Mouse (Mus musculus) forebrain, embryonic 14.5 days (tissue): Measurements from ENCODE around the gene Pfkfb2. TPM values are rescaled to one million over a fixed set of nuclear protein-coding genes. Genes with fewer than 3 reads are reported as not detected.

Experiments
- ATAC-seq: fragments of 200-750 bp; cut with Nextera tagmentation; 2 replicates; pipeline ENCODE4 v1.8.0; 2017; ENCODE audit warnings: mild to moderate bottlenecking, moderate library complexity
- DNase-seq: peaks from one replicate; pipeline ENCODE4 v3.0.0-alpha.2; 2015; ENCODE audit warnings: low spot score
- H3K27ac ChIP-seq: fragments of 300-500 bp; sonication (generic); 2 replicates; pipeline ENCODE4 v1.5.1; 2014; ENCODE audit warnings: low read depth, mild to moderate bottlenecking, control low read depth, low read length, moderate library complexity
- H3K27me3 ChIP-seq: fragments of 300-500 bp; sonication (generic); replicated peaks from 2 replicates; pipeline ENCODE4 v1.6.1; 2014; ENCODE audit warnings: low read length, control low read depth, mixed read lengths; ENCODE audit not compliant: control insufficient read depth, insufficient read depth
- H3K36me3 ChIP-seq: fragments of 300-500 bp; sonication (generic); 2 replicates; pipeline ENCODE4 v1.6.1; 2014; ENCODE audit warnings: low read length, control low read depth; ENCODE audit not compliant: control insufficient read depth, insufficient read depth
- H3K4me1 ChIP-seq: fragments of 300-500 bp; sonication (generic); 2 replicates; pipeline ENCODE4 v1.6.1; 2014; ENCODE audit warnings: antibody characterized with exemption, low read length, control low read depth; ENCODE audit not compliant: control insufficient read depth, insufficient read depth
- H3K4me2 ChIP-seq: fragments of 300-500 bp; sonication (generic); 2 replicates; pipeline ENCODE4 v1.6.1; 2014; ENCODE audit warnings: mild to moderate bottlenecking, control low read depth, low read length
- H3K4me3 ChIP-seq: fragments of 300-500 bp; sonication (generic); 2 replicates; pipeline ENCODE4 v1.5.1; 2014; ENCODE audit warnings: low read depth, low read length, control low read depth
- H3K9ac ChIP-seq: fragments of 300-500 bp; sonication (generic); 2 replicates; pipeline ENCODE4 v1.6.1; 2014; ENCODE audit warnings: mild to moderate bottlenecking, low read length, control low read depth, moderate library complexity
- H3K9me3 ChIP-seq: fragments of 300-500 bp; sonication (generic); replicated peaks from 2 replicates; pipeline ENCODE4 v1.6.1; 2016; ENCODE audit warnings: low read length, control low read depth, mixed read lengths; ENCODE audit not compliant: control insufficient read depth
- WGBS: fragments of 180-500 bp; shearing (Covaris S2); extraction: QIAGEN DNeasy Blood & Tissue Kit; methylation state at CpG from one replicate; pipeline ENCODE4 v1.1.7; 2014; 5-methylcytosine and 5-hydroxymethylcytosine counted together
- polyA plus RNA-seq: library from polyadenylated mRNA; unstranded; fragments of >200 nt; fragmentation: Nextera tagmentation; extraction: Ambion mirVana; gene quantifications from 2 replicates; pipeline ENCODE4 v1.2.1, GENCODE M21; 2014

Pfkfb2 gene
- polyA plus RNA-seq, 1 experiment from 2014 or later, result 17.8 TPM

GRCm38 (mm10) chr1:130762045-130762760 lies 33.1 kb upstream of the Pfkfb2 start:
- Histone ChIP-seq H3K4me3 (no peak overlapping the region), H3K27me3 (no peaks in the 10 kb centered on the region), H3K36me3 (no peaks in the 10 kb centered on the region), H3K27ac (no peak overlapping the region), H3K9me3 (no peaks in the 10 kb centered on the region), H3K9ac (no peak overlapping the region), H3K4me2 (no peak overlapping the region), H3K4me1 (no peaks in the 10 kb centered on the region)
- WGBS, result 81% methylated on average over 3 of the region's 3 CpGs
- no peak for DNase-seq
- no peak for ATAC-seq

- H3K9ac ChIP-seq, result no peak overlapping the region
- DNase-seq (no peak), ATAC-seq (no peak)
- no peak overlapping the region for H3K4me2 ChIP-seq
- no peaks in the 10 kb centered on the region for H3K27me3 ChIP-seq
- WGBS, result 87% methylated on average over 1 of the region's 1 CpGs
- H3K36me3 ChIP-seq, result no peaks in the 10 kb centered on the region
- no peaks in the 10 kb centered on the region for H3K9me3 ChIP-seq
- H3K4me1 ChIP-seq, result no peaks in the 10 kb centered on the region
- no peak overlapping the region for H3K4me3 ChIP-seq
- no peak overlapping the region for H3K27ac ChIP-seq
Observed at GRCm38 (mm10) chr1:130761597-130761996, 32.5 kb upstream of the Pfkfb2 start.

GRCm38 (mm10) chr1:130759689-130760088 lies 30.6 kb upstream of the Pfkfb2 start:
- Histone ChIP-seq H3K4me1 (no peaks in the 10 kb centered on the region), H3K4me3 (no peak overlapping the region), H3K36me3 (no peaks in the 10 kb centered on the region), H3K9ac (no peak overlapping the region), H3K9me3 (no peaks in the 10 kb centered on the region), H3K4me2 (no peak overlapping the region), H3K27ac (no peak overlapping the region), H3K27me3 (no peaks in the 10 kb centered on the region)
- ATAC-seq (no peak), DNase-seq (no peak)
- 90% methylated on average over 9 of the region's 9 CpGs for WGBS

- ATAC-seq, result no peak
- 94% methylated on average over 3 of the region's 3 CpGs for WGBS
Observed at GRCm38 (mm10) chr1:130746819-130747218, 17.8 kb upstream of the Pfkfb2 start.

GRCm38 (mm10) chr1:130745591-130745990 lies 16.5 kb upstream of the Pfkfb2 start:
- WGBS, result 88% methylated on average over 3 of the region's 3 CpGs
- no peak overlapping the region for H3K27ac ChIP-seq
- DNase-seq, result no peak
- H3K9me3 ChIP-seq, result no peaks in the 10 kb centered on the region
- no peaks in the 10 kb centered on the region for H3K27me3 ChIP-seq
- H3K4me3 ChIP-seq, result no peak overlapping the region
- no peak overlapping the region for H3K4me2 ChIP-seq
- no peaks in the 10 kb centered on the region for H3K4me1 ChIP-seq
- no peak for ATAC-seq
- H3K9ac ChIP-seq, result no peak overlapping the region
- no peaks in the 10 kb centered on the region for H3K36me3 ChIP-seq

More at GRCm38 (mm10) chr1:130746819-130747218, 17.8 kb upstream of the Pfkfb2 start:
- H3K9ac ChIP-seq, result no peak overlapping the region
- DNase-seq, result no peak
- no peaks in the 10 kb centered on the region for H3K36me3 ChIP-seq
- no peaks in the 10 kb centered on the region for H3K4me1 ChIP-seq
- no peak overlapping the region for H3K4me3 ChIP-seq
- no peak overlapping the region for H3K27ac ChIP-seq
- H3K4me2 ChIP-seq, result no peak overlapping the region
- no peaks in the 10 kb centered on the region for H3K9me3 ChIP-seq
- no peaks in the 10 kb centered on the region for H3K27me3 ChIP-seq

- no peak for ATAC-seq
- no peak for DNase-seq
- Histone ChIP-seq H3K4me2 (no peak overlapping the region), H3K27me3 (no peaks in the 10 kb centered on the region), H3K4me3 (no peak overlapping the region), H3K9ac (no peak overlapping the region), H3K4me1 (no peaks in the 10 kb centered on the region), H3K36me3 (no peaks in the 10 kb centered on the region), H3K27ac (no peak overlapping the region), H3K9me3 (no peaks in the 10 kb centered on the region)
- 85% methylated on average over 5 of the region's 5 CpGs for WGBS
Observed at GRCm38 (mm10) chr1:130744961-130745360, 15.9 kb upstream of the Pfkfb2 start.

- Histone ChIP-seq H3K4me1 (no peaks in the 10 kb centered on the region), H3K9me3 (no peaks in the 10 kb centered on the region), H3K27me3 (no peaks in the 10 kb centered on the region), H3K9ac (no peak overlapping the region), H3K4me2 (no peak overlapping the region), H3K4me3 (no peak overlapping the region), H3K27ac (no peak overlapping the region), H3K36me3 (no peaks in the 10 kb centered on the region)
- ATAC-seq (no peak), DNase-seq (no peak)
- 73% methylated on average over 2 of the region's 2 CpGs for WGBS
Observed at GRCm38 (mm10) chr1:130744217-130744616, 15.2 kb upstream of the Pfkfb2 start.

- Histone ChIP-seq H3K27me3 (no peaks in the 10 kb centered on the region), H3K9me3 (no peaks in the 10 kb centered on the region), H3K4me2 (no peak overlapping the region), H3K4me3 (no peak overlapping the region), H3K36me3 (no peaks in the 10 kb centered on the region), H3K27ac (no peak overlapping the region), H3K9ac (no peak overlapping the region), H3K4me1 (no peaks in the 10 kb centered on the region)
- DNase-seq, result no peak
- no peak for ATAC-seq
- WGBS, result 95% methylated on average over 1 of the region's 1 CpGs
Observed at GRCm38 (mm10) chr1:130743775-130744174, 14.7 kb upstream of the Pfkfb2 start.

- DNase-seq (no peak), ATAC-seq (no peak)
- Histone ChIP-seq H3K27ac (no peak overlapping the region), H3K4me2 (no peak overlapping the region), H3K27me3 (no peaks in the 10 kb centered on the region), H3K36me3 (no peaks in the 10 kb centered on the region), H3K9me3 (no peaks in the 10 kb centered on the region), H3K4me3 (no peak overlapping the region), H3K4me1 (no peaks in the 10 kb centered on the region), H3K9ac (no peak overlapping the region)
- WGBS, result 90% methylated on average over 7 of the region's 7 CpGs
Observed at GRCm38 (mm10) chr1:130742201-130742600, 13.1 kb upstream of the Pfkfb2 start.
